Mouse (Mus musculus) MEL (cell line): ENCODE data around the gene Sash1. TPM values are rescaled to one million over a fixed set of nuclear protein-coding genes. Genes with fewer than 3 reads are reported as not detected.

ENCODE experiments used
- DNase-seq: peaks from one replicate; pipeline ENCODE4 v3.0.0; 2011; ENCODE audit warnings: low read depth, low spot score
- H3K27ac ChIP-seq: 2 replicates; pipeline ENCODE4 v1.5.1; 2012; ENCODE audit warnings: low read depth, mild to moderate bottlenecking, control low read depth, low read length, moderate library complexity; ENCODE audit not compliant: control insufficient read depth
- H3K27me3 ChIP-seq, 2 experiments: fragments of 150-350 bp in 1 of 2; sonication (generic) in 1 of 2; 2 replicates each; pipeline ENCODE4 v1.6.1; 2012; ENCODE audit warnings: low read length in 2 of 2, mild to moderate bottlenecking in 2 of 2, improper control_type of control experiment in 1 of 2, moderate library complexity in 1 of 2; ENCODE audit not compliant: insufficient read depth in 2 of 2, control insufficient read depth in 1 of 2
- H3K36me3 ChIP-seq, 2 experiments: 2 replicates each; pipeline ENCODE4 v1.6.1; 2012 to 2014; ENCODE audit warnings: low read length in 2 of 2, improper control_type of control experiment in 1 of 2, inconsistent platforms in 1 of 2, mild to moderate bottlenecking in 1 of 2; ENCODE audit not compliant: insufficient read depth in 2 of 2, control insufficient read depth in 1 of 2
- H3K4me1 ChIP-seq, 2 experiments: fragments of 150-350 bp in 1 of 2; sonication (generic) in 1 of 2; 2 replicates each; pipeline ENCODE4 v1.6.1; 2012; ENCODE audit warnings: low read length in 2 of 2, improper control_type of control experiment in 1 of 2, mild to moderate bottlenecking in 1 of 2; ENCODE audit not compliant: insufficient read depth in 2 of 2, control insufficient read depth in 1 of 2
- H3K4me3 ChIP-seq, 2 experiments: fragments of 150-350 bp in 1 of 2; sonication (generic) in 1 of 2; 2 replicates each; pipeline ENCODE4 v1.5.1; 2012; ENCODE audit warnings: low read depth in 2 of 2, low read length in 2 of 2, mild to moderate bottlenecking in 2 of 2, moderate library complexity in 2 of 2, control low read depth in 1 of 2, improper control_type of control experiment in 1 of 2; ENCODE audit not compliant: control insufficient read depth in 1 of 2, insufficient read depth in 1 of 2
- H3K79me2 ChIP-seq: 2 replicates; pipeline ENCODE4 v1.6.1; 2012; ENCODE audit warnings: mild to moderate bottlenecking, low read length, moderate library complexity; ENCODE audit not compliant: control insufficient read depth, poor library complexity, insufficient read depth
- H3K9ac ChIP-seq: 2 replicates; pipeline ENCODE4 v1.6.1; 2012; ENCODE audit warnings: low read depth, mild to moderate bottlenecking, control low read depth, low read length, moderate library complexity; ENCODE audit not compliant: control insufficient read depth, poor library complexity, severe bottlenecking
- H3K9me3 ChIP-seq: fragments of 150-350 bp; sonication (generic); replicated peaks from 2 replicates; pipeline ENCODE4 v1.6.1; 2012; ENCODE audit warnings: mild to moderate bottlenecking, low read length, improper control_type of control experiment, moderate library complexity; ENCODE audit not compliant: insufficient read depth
- CHD1 ChIP-seq: IDR thresholded peaks from 2 replicates; pipeline ENCODE4 v1.6.1; 2012; ENCODE audit warnings: low read depth, mild to moderate bottlenecking, inconsistent platforms, low read length, improper control_type of control experiment
- E2F4 ChIP-seq: IDR thresholded peaks from 2 replicates; pipeline ENCODE4 v1.6.1; 2011; ENCODE audit warnings: low read depth, low read length, improper control_type of control experiment, borderline replicate concordance
- ELF1 ChIP-seq: IDR thresholded peaks from 2 replicates; pipeline ENCODE4 v1.6.1; 2014; ENCODE audit warnings: low read depth, mild to moderate bottlenecking, inconsistent platforms, low read length, improper control_type of control experiment, moderate library complexity
- EP300 ChIP-seq, 2 experiments: IDR thresholded peaks; 2 replicates each; pipeline ENCODE4 v1.6.1; 2011; ENCODE audit warnings: improper control_type of control experiment in 2 of 2, low read length in 2 of 2, low read depth in 1 of 2, mild to moderate bottlenecking in 1 of 2
- ETS1 ChIP-seq: IDR thresholded peaks from 2 replicates; pipeline ENCODE4 v1.6.1; 2012; ENCODE audit warnings: low read depth, mild to moderate bottlenecking, inconsistent platforms, low read length, improper control_type of control experiment, moderate library complexity
- HCFC1 ChIP-seq: IDR thresholded peaks from 2 replicates; pipeline ENCODE4 v1.6.1; 2012; ENCODE audit warnings: low read depth, mild to moderate bottlenecking, inconsistent platforms, low read length, improper control_type of control experiment, moderate library complexity
- JUND ChIP-seq: IDR thresholded peaks from 2 replicates; pipeline ENCODE4 v1.6.1; 2011; ENCODE audit warnings: low read depth, mild to moderate bottlenecking, improper control_type of control experiment, low read length
- MAX ChIP-seq: IDR thresholded peaks from 2 replicates; pipeline ENCODE4 v1.6.1; 2011; ENCODE audit warnings: low read length, improper control_type of control experiment
- MAZ ChIP-seq: IDR thresholded peaks from 2 replicates; pipeline ENCODE4 v1.6.1; 2012; ENCODE audit warnings: low read depth, mild to moderate bottlenecking, inconsistent platforms, low read length, improper control_type of control experiment
- MXI1 ChIP-seq: IDR thresholded peaks from 2 replicates; pipeline ENCODE4 v1.6.1; 2011; ENCODE audit warnings: mild to moderate bottlenecking, low read depth, low read length, improper control_type of control experiment
- MYC ChIP-seq: IDR thresholded peaks from 2 replicates; pipeline ENCODE4 v1.6.1; 2011; ENCODE audit warnings: low read depth, mild to moderate bottlenecking, low read length, improper control_type of control experiment, moderate library complexity
- NELFE ChIP-seq: IDR thresholded peaks from 2 replicates; pipeline ENCODE4 v1.6.1; 2011; ENCODE audit warnings: low read depth, low read length, improper control_type of control experiment
- POLR2A ChIP-seq, 2 experiments: IDR thresholded peaks; 2 replicates each; pipeline ENCODE4 v1.6.1; 2011 to 2012; ENCODE audit warnings: low read length in 2 of 2, mild to moderate bottlenecking in 2 of 2, control low read depth in 1 of 2, improper control_type of control experiment in 1 of 2, low read depth in 1 of 2, moderate library complexity in 1 of 2; ENCODE audit not compliant: control insufficient read depth in 1 of 2, insufficient read depth in 1 of 2, poor library complexity in 1 of 2
- POLR2AphosphoS5 ChIP-seq: IDR thresholded peaks from 2 replicates; pipeline ENCODE4 v1.6.1; 2012; ENCODE audit warnings: low read depth, borderline replicate concordance, mild to moderate bottlenecking, inconsistent platforms, low read length, moderate library complexity, mixed read lengths
- SIN3A ChIP-seq: IDR thresholded peaks from 2 replicates; pipeline ENCODE4 v1.6.1; 2012; ENCODE audit warnings: low read length, improper control_type of control experiment, inconsistent platforms
- SMC3 ChIP-seq: IDR thresholded peaks from 2 replicates; pipeline ENCODE4 v1.6.1; 2011; ENCODE audit warnings: low read depth, low read length, improper control_type of control experiment
- TBP ChIP-seq: IDR thresholded peaks from 2 replicates; pipeline ENCODE4 v1.8.0; 2011; ENCODE audit warnings: low read depth, low read length, improper control_type of control experiment
- TCF12 ChIP-seq: IDR thresholded peaks from 2 replicates; pipeline ENCODE4 v1.6.1; 2014; ENCODE audit warnings: low read depth, mild to moderate bottlenecking, inconsistent platforms, low read length, improper control_type of control experiment, moderate library complexity
- USF1 ChIP-seq: IDR thresholded peaks from 2 replicates; pipeline ENCODE4 v1.6.1; 2014; ENCODE audit warnings: low read depth, mild to moderate bottlenecking, inconsistent platforms, low read length, improper control_type of control experiment, moderate library complexity
- ZKSCAN1 ChIP-seq: IDR thresholded peaks from 2 replicates; pipeline ENCODE4 v1.6.1; 2012; ENCODE audit warnings: low read depth, mild to moderate bottlenecking, inconsistent platforms, low read length, improper control_type of control experiment, moderate library complexity
- ZMIZ1 ChIP-seq: IDR thresholded peaks from 2 replicates; pipeline ENCODE4 v1.6.1; 2012; ENCODE audit warnings: low read depth, mild to moderate bottlenecking, inconsistent platforms, low read length, improper control_type of control experiment, moderate library complexity
- ZNF384 ChIP-seq: IDR thresholded peaks from 2 replicates; pipeline ENCODE4 v1.6.1; 2012; ENCODE audit warnings: low read depth, mild to moderate bottlenecking, inconsistent platforms, low read length, improper control_type of control experiment
- polyA plus RNA-seq, 2 experiments: library from polyadenylated mRNA; stranded (reverse) in 1 of 2; unstranded in 1 of 2; fragments of >175 nt in 1 of 2; fragments of >200 nt in 1 of 2; gene quantifications; 2 replicates each; pipeline versions ENCODE4 v1.2.1 to v1.2.4; 2012; ENCODE audit warnings: low replicate concordance in 2 of 2, low read depth in 1 of 2; ENCODE audit not compliant: insufficient read length in 2 of 2, insufficient read depth in 1 of 2, missing spikeins in 1 of 2
- total RNA-seq: library from RNA; depleted of rRNA; stranded (reverse); fragments of 300-350 nt; gene quantifications from 2 replicates; pipeline ENCODE4 v1.2.3, GENCODE M21; 2012

The Sash1 gene
- total and polyA plus RNA-seq, 3 experiments: not detected

DNA sequence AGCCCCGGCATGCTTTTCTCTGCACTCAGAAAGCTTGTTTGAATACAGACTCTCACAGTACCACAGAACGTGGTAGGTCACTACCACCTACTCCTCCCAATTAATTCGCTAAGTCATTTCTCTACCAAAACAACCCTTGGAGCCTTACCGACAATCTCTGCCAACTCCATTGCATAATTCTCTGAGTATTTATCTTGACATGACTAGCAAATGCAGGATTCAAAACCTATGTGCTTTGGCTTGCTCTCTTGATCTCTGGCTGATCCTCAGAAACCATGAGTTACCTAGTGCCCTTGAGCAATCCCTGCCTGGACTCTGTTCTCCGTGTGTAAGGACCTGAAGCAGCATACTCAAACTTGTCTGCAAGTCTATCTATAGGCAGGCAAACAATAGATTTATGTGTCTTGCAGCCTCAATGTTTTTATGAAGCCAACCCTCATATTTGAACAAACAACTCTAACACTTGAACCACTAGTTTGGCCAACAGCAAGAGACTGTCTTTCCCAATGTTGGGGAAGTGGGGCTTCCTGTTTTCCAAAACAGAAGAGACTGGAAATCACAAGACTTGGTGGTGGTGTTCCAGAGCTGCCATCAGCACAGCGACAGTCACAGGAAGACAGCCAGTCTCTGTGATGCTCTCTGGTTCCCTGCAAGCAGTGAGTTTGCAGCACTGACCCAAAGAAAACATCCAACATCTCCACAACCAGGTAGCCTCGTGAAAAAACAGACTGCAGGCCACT is 12.1 kb downstream of the Sash1 start:
- Histone ChIP-seq H3K27ac (no peak overlapping the region), H3K4me3 (no peak overlapping the region), H3K36me3 (no peaks in the 10 kb centered on the region), H3K27me3 (no peaks in the 10 kb centered on the region), H3K79me2 (no peaks in the 10 kb centered on the region), H3K9ac (no peak overlapping the region), H3K9me3 (no peaks in the 10 kb centered on the region), H3K4me1 (no peaks in the 10 kb centered on the region)
- TF ChIP-seq MYC: no peak
- no peak for TF ChIP-seq POLR2AphosphoS5
- TF ChIP-seq ELF1: no peak
- TF ChIP-seq NELFE: no peak
- TF ChIP-seq MAX: no peak
- no peak for TF ChIP-seq SMC3
- TF ChIP-seq MAZ: no peak
- TF ChIP-seq JUND: no peak
- TF ChIP-seq SIN3A: no peak
- no peak for TF ChIP-seq TBP
- TF ChIP-seq ETS1: no peak
- TF ChIP-seq EP300 (IDR thresholded peaks at IDR 0.05; ENCODE audit: low read depth in 1 of 2, low read length in 2 of 2): no peak
- no peak for TF ChIP-seq TCF12
- no peak for TF ChIP-seq ZMIZ1
- TF ChIP-seq POLR2A (IDR thresholded peaks at IDR 0.05; ENCODE audit: control insufficient read depth in 1 of 2, insufficient read depth in 1 of 2, low read depth in 1 of 2, low read length in 2 of 2, poor library complexity in 1 of 2): no peak
- TF ChIP-seq ZNF384: no peak
- TF ChIP-seq USF1: no peak
- no peak for DNase-seq

GRCm38 (mm10) chr10:8872788-8873187 is 13.1 kb downstream of the Sash1 start:
- H3K36me3 ChIP-seq: no peaks in the 10 kb centered on the region
- no peak overlapping the region for H3K4me3 ChIP-seq
- no peak for DNase-seq
- H3K79me2 ChIP-seq: no peaks in the 10 kb centered on the region
- TF ChIP-seq CHD1: no peak
- TF ChIP-seq E2F4: no peak
- TF ChIP-seq TCF12: no peak
- TF ChIP-seq ELF1: no peak
- no peak for TF ChIP-seq POLR2AphosphoS5
- TF ChIP-seq MAZ: no peak
- TF ChIP-seq EP300 (IDR thresholded peaks at IDR 0.05; ENCODE audit: low read depth in 1 of 2, low read length in 2 of 2): no peak
- no peak for TF ChIP-seq MXI1
- no peak for TF ChIP-seq USF1
- no peak for TF ChIP-seq HCFC1
- TF ChIP-seq ZKSCAN1: no peak
- TF ChIP-seq, all 39 proteins: peak for 0
- H3K4me1 ChIP-seq: no peaks in the 10 kb centered on the region
- H3K9me3 ChIP-seq: no peaks in the 10 kb centered on the region
- H3K27ac ChIP-seq: no peak overlapping the region
- no peak overlapping the region for H3K9ac ChIP-seq
- H3K27me3 ChIP-seq: no peaks in the 10 kb centered on the region
